Mouse (Mus musculus) spleen, adult 2 months (tissue): ENCODE measurements around the gene Dnah7c.

ENCODE experiments used
- CTCF ChIP-seq: fragments of 200-500 bp; IDR thresholded peaks from 2 replicates; pipeline ENCODE4 v1.5.1; 2011; ENCODE audit warnings: mild to moderate bottlenecking, inconsistent platforms; ENCODE audit not compliant: insufficient read depth, insufficient read length, insufficient replicate concordance; ENCODE audit errors: extremely low read depth
- POLR2A ChIP-seq: fragments of 200-500 bp; IDR thresholded peaks from 2 replicates; pipeline ENCODE4 v1.6.1; 2011; ENCODE audit warnings: low read depth, low read length, inconsistent platforms

GRCm38 (mm10) chr1:46852216-46852599 lies 426.8 kb downstream of the Dnah7c start:
- no peak for TF ChIP-seq POLR2A
- TF ChIP-seq CTCF, result no peak
